Mouse (Mus musculus) forebrain, embryonic 14.5 days (tissue): ENCODE measurements at regions not wholly inside any gene's neighbourhood (a gene's known extent, or its start where the extent isn't known, plus 50 kb on each side); places are given as distances from the start of the nearest gene placed in this dataset. TPM values are rescaled to one million over a fixed set of nuclear protein-coding genes. Genes with fewer than 3 reads are reported as not detected.

Experiments used
- microRNA-seq: library from miRNA; unstranded; fragments of <30 nt; microRNA quantifications from one replicate; pipeline ENCODE4, GENCODE M21; 2016

Small RNA genes lying in the stretch of these regions (microRNA-seq; reads per million reads assigned to microRNA genes)
- not detected for gene Gm27392
